Mouse (Mus musculus): ENCODE results near the gene Aifm3.

- TF ChIP-seq CTCF (IDR thresholded peaks at IDR 0.05; ENCODE audit: low read depth, low read length) = no peak
- no peak for TF ChIP-seq TAL1 (conservative IDR thresholded peaks at IDR 0.05; ENCODE audit: low read depth, low read length)
- no peak for TF ChIP-seq GATA1 (IDR thresholded peaks at IDR 0.05; ENCODE audit: borderline replicate concordance, low read length)
- no peak for TF ChIP-seq GATA2 (IDR thresholded peaks at IDR 0.05; ENCODE audit: borderline replicate concordance, low read depth, low read length)
Measured at GRCm38 (mm10) chr16:17452373-17452715, 37.1 kb upstream of the Aifm3 start.

Measured in G1E (cell line).